Mouse (Mus musculus) neutrophil, adult 5-6 weeks (primary cell): ENCODE results near the gene Hipk1. TPM values are rescaled to one million over a fixed set of nuclear protein-coding genes. Genes with fewer than 3 reads are reported as not detected.

ENCODE experiments used
- total RNA-seq: library from RNA; stranded (forward); fragments of 200-1000 nt; gene quantifications from 2 replicates; pipeline ENCODE4 v1.2.3, GENCODE M21; 2017

Gene Hipk1
- total RNA-seq, 1 experiment from 2014 or later: 247 TPM

Other genes starting within 250 kb of the Hipk1 start
- 0.12 and 0.47 TPM in 2 replicates for gene Syt6, start 216.3 kb downstream of the Hipk1 start, total RNA-seq
- 0.58 and 0.74 TPM in 2 replicates for gene Atg4a-ps, start 145.5 kb downstream of the Hipk1 start, total RNA-seq
- gene Olfml3, start 53.6 kb downstream of the Hipk1 start, total RNA-seq: 5.9 and 7.0 TPM in 2 replicates
- not detected in 2 replicates for gene Gm10964, start 52.2 kb downstream of the Hipk1 start, total RNA-seq
- gene Dclre1b, start 17.9 kb upstream of the Hipk1 start, total RNA-seq: 13.1 and 15.6 TPM in 2 replicates
- gene Ap4b1, start 18.0 kb upstream of the Hipk1 start, total RNA-seq: 39.4 and 48.4 TPM in 2 replicates
- gene Gm43064, start 18.0 kb upstream of the Hipk1 start, total RNA-seq: not detected in 2 replicates
- 1.5 and 2.5 TPM in 2 replicates for gene Bcl2l15, start 41.0 kb upstream of the Hipk1 start, total RNA-seq
- gene Ptpn22, start 68.2 kb upstream of the Hipk1 start, total RNA-seq: 93.7 and 107 TPM in 2 replicates
- 51.4 and 52.8 TPM in 2 replicates for gene Rsbn1, start 122.6 kb upstream of the Hipk1 start, total RNA-seq
- 26.7 and 39.9 TPM in 2 replicates for gene Phtf1, start 176.5 kb upstream of the Hipk1 start, total RNA-seq